Mouse (Mus musculus): Measurements from ENCODE around the gene Iqschfp. TPM values are rescaled to one million over a fixed set of nuclear protein-coding genes. Genes with fewer than 3 reads are reported as not detected.

Gene Iqschfp
- polyA plus RNA-seq, 1 experiment from 2014 or later, result 2.5 TPM

DNA sequence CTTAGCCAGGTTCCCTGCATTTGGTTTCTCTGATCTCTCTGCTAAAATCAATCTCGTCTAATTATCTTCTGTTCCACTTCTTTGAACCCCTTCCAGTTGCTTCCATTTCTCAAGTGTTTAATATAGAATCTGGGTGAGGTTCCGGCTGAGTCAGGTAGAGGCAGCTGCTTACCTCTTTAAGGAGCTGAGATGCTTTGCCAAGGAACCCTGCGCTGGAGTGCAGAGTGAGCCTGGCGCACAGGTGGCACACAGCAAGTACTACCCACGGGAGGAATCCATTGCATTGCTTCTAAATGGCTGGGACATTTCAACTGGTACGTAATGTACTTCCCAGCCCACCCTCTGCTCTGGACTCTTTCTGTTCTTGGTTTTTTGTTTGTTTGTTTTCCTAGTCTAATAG, 587.2 kb downstream of the Iqschfp start:
- no peaks in the 10 kb centered on the region for H3K9me3 ChIP-seq

DNA sequence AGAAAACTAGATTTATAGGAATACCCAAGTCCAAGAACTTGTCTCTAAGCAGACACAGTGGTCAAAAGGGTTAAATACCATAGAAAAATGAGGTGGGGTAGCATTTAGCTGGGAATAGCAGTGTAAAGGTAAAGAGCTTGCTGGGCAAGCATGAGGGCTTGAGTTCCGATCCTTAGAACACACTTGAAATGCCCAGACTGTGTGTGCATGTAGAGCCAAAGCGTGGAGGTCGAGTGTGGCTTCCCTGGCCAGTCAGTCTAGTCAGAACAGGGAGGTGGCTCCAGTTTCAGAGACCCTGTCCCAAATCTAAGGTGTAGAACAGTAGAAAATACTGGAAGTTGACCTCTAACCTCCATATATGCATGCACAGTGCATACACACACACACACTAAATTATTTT, 591.5 kb downstream of the Iqschfp start:
- H3K4me3 ChIP-seq (replicated peaks), result no peak overlapping the region
- no peak overlapping the region for H3K4me2 ChIP-seq
- no peaks in the 10 kb centered on the region for H3K27me3 ChIP-seq
- H3K27ac ChIP-seq, result no peak overlapping the region
- H3K4me1 ChIP-seq, result peaks cover 3% of the 10 kb centered on the region
- no peak overlapping the region for H3K9ac ChIP-seq
- H3K36me3 ChIP-seq (replicated peaks), result no peaks in the 10 kb centered on the region
- no peaks in the 10 kb centered on the region for H3K9me3 ChIP-seq
- no peak for ATAC-seq (ENCODE audit: low FRiP score)
- 87% methylated on average over 3 of the region's 3 CpGs for WGBS

More for the DNA sequence above, 587.2 kb downstream of the Iqschfp start:
- WGBS, result 90% methylated on average over 6 of the region's 6 CpGs
- Histone ChIP-seq H3K9ac (no peak overlapping the region), H3K36me3 (replicated peaks) (no peaks in the 10 kb centered on the region), H3K27me3 (0 out of 2 replicates have a peak, but pooled peaks cover 5% of the 10 kb centered on the region), H3K27ac (no peak overlapping the region), H3K4me3 (replicated peaks) (no peak overlapping the region), H3K4me2 (no peak overlapping the region), H3K4me1 (peaks cover 3% of the 10 kb centered on the region)
- no peak for ATAC-seq (ENCODE audit: low FRiP score)

DNA sequence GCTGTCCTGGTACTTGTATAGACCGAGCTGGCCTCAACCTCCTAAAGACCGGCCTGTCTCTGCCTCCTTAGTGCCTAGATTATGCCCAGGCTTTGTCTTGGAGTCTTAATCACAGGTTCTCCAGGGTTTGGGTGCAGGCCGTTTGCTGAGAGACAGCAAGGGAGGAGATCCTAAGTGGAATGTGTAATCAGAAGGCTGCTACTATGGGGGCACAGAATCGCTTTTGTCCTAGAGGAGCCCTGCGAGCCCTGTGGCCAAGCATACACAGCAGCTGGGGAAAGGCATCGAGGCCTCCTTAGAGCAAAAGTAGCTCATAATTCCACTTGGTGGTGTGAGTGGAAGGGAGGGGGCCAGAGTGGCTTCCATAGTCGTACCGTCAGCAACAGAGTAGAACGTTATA, 592.0 kb downstream of the Iqschfp start:
- Histone ChIP-seq H3K4me1 (peaks cover 3% of the 10 kb centered on the region), H3K4me2 (no peak overlapping the region), H3K9me3 (no peaks in the 10 kb centered on the region), H3K9ac (no peak overlapping the region), H3K27ac (no peak overlapping the region), H3K36me3 (replicated peaks) (no peaks in the 10 kb centered on the region), H3K4me3 (replicated peaks) (no peak overlapping the region), H3K27me3 (no peaks in the 10 kb centered on the region)
- no peak for ATAC-seq (ENCODE audit: low FRiP score)
- WGBS, result 87% methylated on average over 9 of the region's 9 CpGs

DNA sequence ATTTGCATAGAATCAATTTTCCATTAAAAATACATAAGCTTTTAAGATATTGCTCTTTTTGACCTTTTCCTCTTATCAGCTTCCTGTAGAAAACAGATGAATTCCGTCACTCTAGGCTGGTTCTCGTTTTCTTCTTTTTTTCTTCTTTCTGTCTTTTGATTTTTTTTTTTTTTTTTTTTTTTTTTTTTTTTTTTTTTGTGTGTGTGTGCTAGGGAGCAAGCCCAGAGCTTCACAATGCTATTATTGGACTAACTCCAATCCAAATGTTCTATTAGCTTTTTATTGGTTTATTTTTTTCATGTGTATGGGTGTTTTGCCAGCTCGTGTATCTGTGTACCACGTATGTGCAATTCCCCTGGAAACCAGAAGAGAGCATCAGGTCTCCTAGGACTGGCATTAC, 592.5 kb downstream of the Iqschfp start:
- 84% methylated on average over 4 of the region's 4 CpGs for WGBS
- ATAC-seq (ENCODE audit: low FRiP score), result no peak
- H3K27ac ChIP-seq, result no peak overlapping the region
- H3K4me3 ChIP-seq (replicated peaks), result no peak overlapping the region
- H3K36me3 ChIP-seq (replicated peaks), result no peaks in the 10 kb centered on the region
- H3K9me3 ChIP-seq, result no peaks in the 10 kb centered on the region
- H3K4me2 ChIP-seq, result no peak overlapping the region
- no peaks in the 10 kb centered on the region for H3K27me3 ChIP-seq
- H3K4me1 ChIP-seq, result peaks cover 3% of the 10 kb centered on the region
- no peak overlapping the region for H3K9ac ChIP-seq

DNA sequence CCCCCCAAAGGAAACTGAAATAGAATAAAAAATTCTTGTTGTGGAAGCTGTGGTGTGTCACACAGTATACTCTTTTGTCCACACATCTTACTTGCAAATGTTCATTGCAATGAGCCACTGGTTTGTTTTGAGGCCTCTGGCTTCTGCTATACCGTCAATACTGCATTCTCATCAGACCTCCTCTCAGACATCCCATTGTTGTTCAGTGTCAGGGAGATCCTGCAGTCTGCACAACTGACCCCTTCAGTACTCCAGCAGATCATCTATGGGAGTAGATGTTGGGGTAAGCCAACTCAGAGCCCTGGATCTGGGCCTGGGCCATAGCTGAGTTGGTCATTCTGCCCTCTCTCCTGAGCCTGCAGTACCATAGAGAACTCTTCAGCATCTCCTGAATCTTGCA, 595.6 kb downstream of the Iqschfp start:
- WGBS, result 65% methylated on average over 1 of the region's 1 CpGs
- H3K27me3 ChIP-seq, result peaks cover 19% of the 10 kb centered on the region
- H3K4me3 ChIP-seq (replicated peaks), result no peak overlapping the region
- no peak overlapping the region for H3K4me2 ChIP-seq
- H3K36me3 ChIP-seq (replicated peaks), result no peaks in the 10 kb centered on the region
- peaks cover 3% of the 10 kb centered on the region for H3K4me1 ChIP-seq
- ATAC-seq (ENCODE audit: low FRiP score), result no peak
- H3K9me3 ChIP-seq, result no peaks in the 10 kb centered on the region
- H3K9ac ChIP-seq, result no peak overlapping the region
- no peak overlapping the region for H3K27ac ChIP-seq

DNA sequence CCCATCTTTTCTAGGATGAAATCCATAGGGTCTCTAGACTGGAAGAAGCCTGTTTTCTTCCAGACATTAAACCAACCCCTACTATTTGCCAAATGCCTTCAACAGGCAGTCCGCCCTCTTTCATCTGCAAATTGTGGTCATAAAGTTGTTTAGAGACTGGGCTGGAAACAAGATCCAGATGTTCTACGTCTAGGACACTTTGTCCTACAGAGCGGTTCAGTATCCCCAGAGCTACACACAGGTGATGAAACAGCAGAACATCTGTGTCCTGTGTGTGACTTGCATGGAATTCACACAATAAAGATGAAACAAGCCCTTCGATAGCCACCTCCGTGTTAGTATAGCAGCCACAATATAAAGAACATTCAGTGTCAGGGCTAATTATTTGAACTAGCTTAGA, 596.3 kb downstream of the Iqschfp start:
- no peaks in the 10 kb centered on the region for H3K9me3 ChIP-seq
- peaks cover 6% of the 10 kb centered on the region for H3K4me1 ChIP-seq
- 79% methylated on average over 5 of the region's 5 CpGs for WGBS
- peaks cover 26% of the 10 kb centered on the region for H3K27me3 ChIP-seq
- no peaks in the 10 kb centered on the region for H3K36me3 ChIP-seq (replicated peaks)
- no peak overlapping the region for H3K4me2 ChIP-seq
- ATAC-seq (ENCODE audit: low FRiP score), result no peak
- no peak overlapping the region for H3K27ac ChIP-seq
- no peak overlapping the region for H3K4me3 ChIP-seq (replicated peaks)
- H3K9ac ChIP-seq, result no peak overlapping the region

DNA sequence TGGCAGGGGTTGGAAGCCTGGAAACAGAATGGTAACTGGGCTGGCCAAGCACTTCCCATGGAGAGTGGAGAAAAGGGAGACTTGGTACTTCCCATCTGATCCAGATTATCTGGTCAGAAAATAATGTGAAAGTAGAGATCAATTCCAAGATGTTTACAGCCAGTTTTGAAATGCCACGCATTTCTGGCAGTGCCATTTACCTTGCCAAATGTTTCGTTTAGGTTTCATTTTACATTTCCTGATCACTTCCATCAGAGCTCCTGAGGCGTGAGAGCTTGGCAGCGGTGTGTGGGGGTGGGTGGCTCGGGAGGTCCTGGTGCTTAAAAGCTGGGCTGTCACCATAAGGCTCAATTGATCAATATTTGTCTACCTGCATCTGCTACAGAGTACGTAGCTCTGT, 599.5 kb downstream of the Iqschfp start:
- H3K9ac ChIP-seq, result no peak overlapping the region
- WGBS, result 68% methylated on average over 6 of the region's 6 CpGs
- ATAC-seq (ENCODE audit: low FRiP score), result no peak
- no peaks in the 10 kb centered on the region for H3K36me3 ChIP-seq (replicated peaks)
- H3K9me3 ChIP-seq, result no peaks in the 10 kb centered on the region
- no peak overlapping the region for H3K27ac ChIP-seq
- no peak overlapping the region for H3K4me2 ChIP-seq
- H3K27me3 ChIP-seq, result peaks cover 27% of the 10 kb centered on the region
- H3K4me3 ChIP-seq (replicated peaks), result no peak overlapping the region
- peaks cover 17% of the 10 kb centered on the region for H3K4me1 ChIP-seq

DNA sequence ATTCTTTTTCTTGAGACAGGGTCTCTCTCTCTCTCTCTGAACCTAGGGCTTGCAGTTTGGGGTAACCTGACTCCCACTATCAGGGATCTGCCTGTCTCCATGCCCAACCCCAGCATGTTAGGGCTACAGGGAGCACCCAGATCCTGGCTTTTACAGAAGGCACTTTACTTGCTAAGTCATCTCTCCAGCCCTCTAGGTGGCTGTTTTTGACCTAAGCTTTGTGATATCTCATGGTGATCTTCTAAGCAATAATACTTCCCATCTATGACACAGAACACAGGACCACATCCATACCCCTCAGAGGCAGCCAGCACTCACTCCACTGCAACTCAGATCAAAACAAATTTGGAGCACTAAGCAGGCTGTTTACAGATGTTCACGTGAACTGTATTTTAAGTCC, 600.0 kb downstream of the Iqschfp start:
- H3K27ac ChIP-seq, result no peak overlapping the region

DNA sequence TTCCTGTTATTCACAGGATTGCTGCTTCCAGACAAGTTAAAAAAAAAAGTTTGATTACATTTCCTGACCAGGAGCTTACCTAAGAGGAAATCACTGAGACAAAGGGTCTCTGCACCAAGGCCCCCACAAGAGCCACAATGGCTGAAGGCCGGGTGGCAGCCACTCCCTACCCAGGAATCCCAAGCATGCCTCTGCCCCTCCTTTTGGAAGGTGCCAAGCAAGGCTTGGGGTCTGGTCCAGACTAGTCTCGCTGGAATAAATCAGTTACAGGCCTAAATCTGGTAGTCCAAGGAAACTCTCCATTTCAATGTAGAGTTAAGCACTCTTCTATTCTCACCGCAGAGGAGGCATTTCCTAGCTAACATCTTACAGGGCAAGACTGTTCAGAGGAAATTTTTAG, 600.5 kb downstream of the Iqschfp start:
- Histone ChIP-seq H3K27me3 (peaks cover 27% of the 10 kb centered on the region), H3K4me3 (replicated peaks) (no peak overlapping the region), H3K9me3 (no peaks in the 10 kb centered on the region), H3K36me3 (replicated peaks) (no peaks in the 10 kb centered on the region), H3K9ac (no peak overlapping the region), H3K27ac (0 out of 2 replicates have a peak overlapping the region, but pooled peaks have one; percentile 19), H3K4me1 (peaks cover 18% of the 10 kb centered on the region), H3K4me2 (peak overlapping the region; percentile 99; the same call in 1 of the 2 replicates)
- 22% methylated on average over 3 of the region's 3 CpGs for WGBS
- ATAC-seq (ENCODE audit: low FRiP score), result no peak

More for the DNA sequence above, 600.0 kb downstream of the Iqschfp start:
- WGBS, result 76% methylated on average over 1 of the region's 1 CpGs
- peaks cover 27% of the 10 kb centered on the region for H3K27me3 ChIP-seq
- H3K4me1 ChIP-seq, result peaks cover 18% of the 10 kb centered on the region
- no peak overlapping the region for H3K9ac ChIP-seq
- H3K9me3 ChIP-seq, result no peaks in the 10 kb centered on the region
- ATAC-seq (ENCODE audit: low FRiP score), result no peak
- no peaks in the 10 kb centered on the region for H3K36me3 ChIP-seq (replicated peaks)
- H3K4me2 ChIP-seq, result no peak overlapping the region; the same call in 1 of the 2 replicates
- no peak overlapping the region for H3K4me3 ChIP-seq (replicated peaks)

DNA sequence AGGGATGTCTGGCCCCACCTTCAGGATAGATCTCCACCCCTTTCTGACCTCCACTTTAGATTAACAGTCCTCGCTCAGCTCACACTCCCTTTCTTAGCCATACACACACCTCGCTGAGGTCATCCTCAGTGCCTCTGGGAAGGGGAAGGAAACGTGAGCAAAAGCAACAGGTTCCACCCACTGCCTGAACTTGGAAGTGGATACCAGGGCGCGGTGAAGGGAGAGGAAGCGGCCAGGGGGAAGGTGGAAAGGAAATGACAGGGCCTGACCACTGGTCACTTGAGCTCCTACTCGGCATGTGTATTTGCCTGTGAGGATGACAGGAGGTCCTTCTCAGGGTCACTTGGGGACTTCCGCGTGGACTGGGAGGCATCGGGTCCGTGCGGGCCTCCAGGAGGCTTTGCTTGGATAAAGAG, 601.1 kb downstream of the Iqschfp start:
- Histone ChIP-seq H3K27ac (peak overlapping the region; percentile 80), H3K4me2 (peak overlapping the region; percentile 99), H3K36me3 (replicated peaks) (no peaks in the 10 kb centered on the region), H3K4me3 (replicated peaks) (peak overlapping the region; percentile 69), H3K9me3 (no peaks in the 10 kb centered on the region), H3K9ac (peak overlapping the region; percentile 70), H3K27me3 (peaks cover 27% of the 10 kb centered on the region), H3K4me1 (peaks cover 18% of the 10 kb centered on the region)
- under 1% methylated on average over 12 of the region's 12 CpGs for WGBS
- ATAC-seq (ENCODE audit: low FRiP score), result peak; percentile 1

DNA sequence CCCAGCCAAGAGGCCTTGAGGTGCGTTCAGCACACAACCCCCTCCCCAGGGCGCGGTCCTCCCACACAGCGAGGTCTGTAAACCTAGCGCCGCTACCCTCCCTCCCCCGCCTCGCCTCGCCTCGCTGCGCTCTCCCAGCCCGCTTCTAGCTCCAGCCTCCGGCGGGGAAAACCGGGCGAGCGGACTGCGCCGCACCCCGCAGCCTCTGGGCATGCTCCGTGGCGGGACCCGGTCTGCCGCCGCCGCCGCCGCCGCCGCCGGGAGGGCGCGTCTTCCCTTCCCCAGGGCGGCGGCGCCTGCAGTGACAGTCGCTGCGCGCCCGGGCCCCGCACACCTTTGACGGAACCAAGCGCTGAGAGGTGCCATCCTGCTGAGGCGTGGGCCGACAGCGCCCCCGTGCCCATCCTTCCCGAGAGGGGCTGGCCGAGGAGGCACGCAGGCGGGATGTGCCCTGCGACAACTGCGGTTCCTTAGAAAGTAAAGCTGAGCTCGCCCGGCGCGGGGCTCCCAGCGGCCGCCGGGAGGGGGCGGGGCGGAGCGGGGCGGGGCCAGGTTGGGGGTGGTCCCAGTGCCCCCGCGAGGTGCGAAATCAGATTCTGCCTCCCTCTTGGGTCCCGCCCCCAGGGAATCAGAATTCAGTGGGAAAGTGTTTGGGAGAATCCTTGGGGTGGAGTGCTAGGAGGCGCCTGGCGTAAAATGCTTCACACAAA, 601.7 kb downstream of the Iqschfp start:
- no peaks in the 10 kb centered on the region for H3K9me3 ChIP-seq
- peak overlapping the region; percentile 70 for H3K9ac ChIP-seq
- no peaks in the 10 kb centered on the region for H3K36me3 ChIP-seq (replicated peaks)
- H3K27me3 ChIP-seq, result peaks cover 27% of the 10 kb centered on the region
- peak overlapping the region; percentile 99 for H3K4me2 ChIP-seq
- ATAC-seq (ENCODE audit: low FRiP score), result peak; percentile 89
- H3K4me3 ChIP-seq (replicated peaks), result peak overlapping the region; percentile 69
- H3K4me1 ChIP-seq, result peaks cover 18% of the 10 kb centered on the region
- under 1% methylated on average over 58 of the region's 70 CpGs for WGBS
- peak overlapping the region; percentile 80 for H3K27ac ChIP-seq

DNA sequence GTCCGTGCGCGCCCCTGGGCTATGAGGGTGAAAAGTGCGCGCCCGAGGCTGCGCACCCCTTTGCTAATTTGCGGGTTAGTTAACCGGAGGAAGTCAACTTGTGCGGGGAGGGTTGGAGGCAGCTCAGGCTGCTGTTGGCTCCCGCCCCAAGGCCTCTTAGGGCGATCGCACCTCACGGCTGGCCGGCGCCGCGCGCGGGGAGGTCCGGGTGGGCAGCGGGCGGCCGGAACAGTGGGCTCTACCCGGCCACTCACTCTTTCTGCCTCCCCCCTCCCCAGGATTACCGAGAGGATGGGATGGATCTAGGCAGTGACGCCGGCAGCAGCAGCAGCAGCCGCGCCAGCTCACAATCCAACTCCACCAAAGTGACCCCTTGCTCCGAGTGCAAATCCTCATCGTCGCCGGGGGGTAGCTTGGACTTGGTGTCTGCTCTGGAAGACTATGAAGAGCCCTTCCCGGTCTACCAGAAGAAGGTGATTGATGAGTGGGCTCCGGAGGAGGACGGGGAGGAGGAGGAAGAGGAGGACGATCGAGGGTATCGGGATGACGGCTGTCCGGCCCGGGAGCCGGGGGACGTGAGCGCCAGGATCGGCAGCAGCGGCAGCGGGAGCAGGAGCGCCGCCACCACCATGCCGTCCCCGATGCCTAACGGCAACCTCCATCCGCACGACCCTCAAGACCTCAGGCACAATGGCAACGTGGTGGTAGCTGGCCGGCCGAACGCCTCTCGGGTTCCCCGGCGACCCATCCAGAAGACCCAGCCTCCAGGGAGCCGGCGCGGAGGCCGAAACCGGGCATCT, 602.5 kb downstream of the Iqschfp start:
- peak overlapping the region; percentile 80 for H3K27ac ChIP-seq
- peaks cover 18% of the 10 kb centered on the region for H3K4me1 ChIP-seq
- H3K4me3 ChIP-seq (replicated peaks), result peak overlapping the region; percentile 69
- H3K4me2 ChIP-seq, result peak overlapping the region; percentile 99
- peak; percentile 52 for ATAC-seq (ENCODE audit: low FRiP score)
- no peaks in the 10 kb centered on the region for H3K36me3 ChIP-seq (replicated peaks)
- peaks cover 27% of the 10 kb centered on the region for H3K27me3 ChIP-seq
- under 1% methylated on average over 65 of the region's 68 CpGs for WGBS
- H3K9me3 ChIP-seq, result no peaks in the 10 kb centered on the region
- H3K9ac ChIP-seq, result peak overlapping the region; percentile 70
